Mouse (Mus musculus): ENCODE data around the gene Pik3c2b. TPM values are rescaled to one million over a fixed set of nuclear protein-coding genes. Genes with fewer than 3 reads are reported as not detected.

Pik3c2b gene
- total RNA-seq, 1 experiment = 3.1 TPM

- H3K4me3 ChIP-seq (ENCODE audit: insufficient read depth in 1 of 2, low read depth in 1 of 2, low read length in 2 of 2, poor library complexity in 1 of 2, severe bottlenecking in 1 of 2) = no peak overlapping the region
- peaks cover 9 to 28% of the 10 kb centered on the region in 2 experiments for H3K4me1 ChIP-seq (ENCODE audit: control insufficient read depth in 2 of 2, insufficient read depth in 2 of 2, low read length in 2 of 2, poor library complexity in 1 of 2)
- H3K27ac ChIP-seq (ENCODE audit: insufficient read depth, low read depth, low read length, poor library complexity, severe bottlenecking) = peak overlapping the region; percentile 74; the same call in 1 of the 2 replicates
- H3K36me3 ChIP-seq (ENCODE audit: control insufficient read depth, insufficient read depth, low read length, poor library complexity, severe bottlenecking) = no peaks in the 10 kb centered on the region
- DNase-seq (ENCODE audit: low read depth, low spot score) = peak; percentile 53
- in situ Hi-C loops (cut with MboI; ENCODE audit: low sequenced_read_pairs in 2 of 2, unreplicated experiment in 2 of 2) = loop anchor here (25.0 kb wide), 1 partner anchor 89 kb away; the partner anchor contains the start of genes Mdm4 (in 2 of the 2) and Pik3c2b (in 2 of the 2)
- peak overlapping the region; percentile 1; the same call in 1 of the 2 replicates for H3K9ac ChIP-seq (ENCODE audit: insufficient read depth, low read depth, low read length, poor library complexity, severe bottlenecking)
- TF ChIP-seq ZC3H11A (IDR thresholded peaks at IDR 0.05; ENCODE audit: borderline replicate concordance, low read depth, low read length) = no peak; the same call in 1 of the 2 replicates
- no peak for TF ChIP-seq CHD2 (IDR thresholded peaks at IDR 0.05; ENCODE audit: low read depth, low read length)
- no peak for TF ChIP-seq MAFK (IDR thresholded peaks at IDR 0.05; ENCODE audit: insufficient read depth, low read depth, low read length)
- no peak for TF ChIP-seq HCFC1 (IDR thresholded peaks at IDR 0.05; ENCODE audit: borderline replicate concordance, insufficient read depth, low read length)
- no peak for TF ChIP-seq ZNF384 (IDR thresholded peaks at IDR 0.05; ENCODE audit: low read depth, low read length)
- no peaks in the 10 kb centered on the region for H3K9me3 ChIP-seq (ENCODE audit: control insufficient read depth, insufficient read depth, low read depth, low read length)
Measured at GRCm38 (mm10) chr1:133125640-133126364, 80.3 kb downstream of the Pik3c2b start.

GRCm38 (mm10) chr1:133126365-133126740 is 80.9 kb downstream of the Pik3c2b start:
- no peak for TF ChIP-seq ZC3H11A (IDR thresholded peaks at IDR 0.05; ENCODE audit: borderline replicate concordance, low read depth, low read length)
- no peak for TF ChIP-seq HCFC1 (IDR thresholded peaks at IDR 0.05; ENCODE audit: borderline replicate concordance, insufficient read depth, low read length)
- no peak for TF ChIP-seq MAFK (IDR thresholded peaks at IDR 0.05; ENCODE audit: insufficient read depth, low read depth, low read length)
- TF ChIP-seq ZNF384 (IDR thresholded peaks at IDR 0.05; ENCODE audit: low read depth, low read length) = no peak

GRCm38 (mm10) chr1:133127328-133127727 is 81.9 kb downstream of the Pik3c2b start:
- peak overlapping the region; percentile 60 for H3K9ac ChIP-seq (ENCODE audit: insufficient read depth, low read depth, low read length, poor library complexity, severe bottlenecking)
- no peak overlapping the region for H3K4me3 ChIP-seq (ENCODE audit: insufficient read depth in 1 of 2, low read depth in 1 of 2, low read length in 2 of 2, poor library complexity in 1 of 2, severe bottlenecking in 1 of 2)
- peaks cover 1% of the 10 kb centered on the region for H3K36me3 ChIP-seq (ENCODE audit: control insufficient read depth, insufficient read depth, low read length, poor library complexity, severe bottlenecking)
- TF ChIP-seq ZNF384 (IDR thresholded peaks at IDR 0.05; ENCODE audit: low read depth, low read length) (no peak), HCFC1 (IDR thresholded peaks at IDR 0.05; ENCODE audit: borderline replicate concordance, insufficient read depth, low read length) (no peak), CHD2 (IDR thresholded peaks at IDR 0.05; ENCODE audit: low read depth, low read length) (no peak), ZC3H11A (IDR thresholded peaks at IDR 0.05; ENCODE audit: borderline replicate concordance, low read depth, low read length) (no peak), MAFK (IDR thresholded peaks at IDR 0.05; ENCODE audit: insufficient read depth, low read depth, low read length) (no peak)
- H3K27ac ChIP-seq (ENCODE audit: insufficient read depth, low read depth, low read length, poor library complexity, severe bottlenecking) = peak overlapping the region; percentile 34; the same call in 1 of the 2 replicates
- DNase-seq (ENCODE audit: low read depth, low spot score) = no peak
- in situ Hi-C loops (cut with MboI; ENCODE audit: low sequenced_read_pairs in 2 of 2, unreplicated experiment in 2 of 2) = loop anchor here (25.0 kb wide), 1 partner anchor 90 kb away; the partner anchor contains the start of genes Mdm4 (in 2 of the 2) and Pik3c2b (in 2 of the 2)
- H3K4me1 ChIP-seq (ENCODE audit: control insufficient read depth in 2 of 2, insufficient read depth in 2 of 2, low read length in 2 of 2, poor library complexity in 1 of 2) = peaks cover 9 to 28% of the 10 kb centered on the region in 2 experiments
- H3K9me3 ChIP-seq (ENCODE audit: control insufficient read depth, insufficient read depth, low read depth, low read length) = no peaks in the 10 kb centered on the region

More at GRCm38 (mm10) chr1:133126365-133126740, 80.9 kb downstream of the Pik3c2b start:
- Histone ChIP-seq H3K36me3 (ENCODE audit: control insufficient read depth, insufficient read depth, low read length, poor library complexity, severe bottlenecking) (no peaks in the 10 kb centered on the region), H3K27ac (ENCODE audit: insufficient read depth, low read depth, low read length, poor library complexity, severe bottlenecking) (peak overlapping the region; percentile 74), H3K9me3 (ENCODE audit: control insufficient read depth, insufficient read depth, low read depth, low read length) (no peaks in the 10 kb centered on the region), H3K9ac (ENCODE audit: insufficient read depth, low read depth, low read length, poor library complexity, severe bottlenecking) (peak overlapping the region; percentile 23; the same call in 1 of the 2 replicates), H3K4me1 (ENCODE audit: control insufficient read depth in 2 of 2, insufficient read depth in 2 of 2, low read length in 2 of 2, poor library complexity in 1 of 2) (peaks cover 9 to 28% of the 10 kb centered on the region in 2 experiments), H3K4me3 (ENCODE audit: insufficient read depth in 1 of 2, low read depth in 1 of 2, low read length in 2 of 2, poor library complexity in 1 of 2, severe bottlenecking in 1 of 2) (no peak overlapping the region)
- in situ Hi-C loops (cut with MboI; ENCODE audit: low sequenced_read_pairs in 2 of 2, unreplicated experiment in 2 of 2) = loop anchor here (25.0 kb wide), 1 partner anchor 89 kb away; the partner anchor contains the start of genes Mdm4 (in 2 of the 2) and Pik3c2b (in 2 of the 2)
- no peak for DNase-seq (ENCODE audit: low read depth, low spot score)

GRCm38 (mm10) chr1:133129471-133130221 is 84.2 kb downstream of the Pik3c2b start:
- TF ChIP-seq MAFK (IDR thresholded peaks at IDR 0.05; ENCODE audit: insufficient read depth, low read depth, low read length) (no peak), ZC3H11A (IDR thresholded peaks at IDR 0.05; ENCODE audit: borderline replicate concordance, low read depth, low read length) (no peak), HCFC1 (IDR thresholded peaks at IDR 0.05; ENCODE audit: borderline replicate concordance, insufficient read depth, low read length) (no peak), ZNF384 (IDR thresholded peaks at IDR 0.05; ENCODE audit: low read depth, low read length) (no peak), CHD2 (IDR thresholded peaks at IDR 0.05; ENCODE audit: low read depth, low read length) (no peak)
- Histone ChIP-seq H3K36me3 (ENCODE audit: control insufficient read depth, insufficient read depth, low read length, poor library complexity, severe bottlenecking) (peaks cover 20% of the 10 kb centered on the region), H3K4me1 (ENCODE audit: control insufficient read depth in 2 of 2, insufficient read depth in 2 of 2, low read length in 2 of 2, poor library complexity in 1 of 2) (peaks cover 7 to 28% of the 10 kb centered on the region in 2 experiments), H3K27ac (ENCODE audit: insufficient read depth, low read depth, low read length, poor library complexity, severe bottlenecking) (peak overlapping the region; percentile 89), H3K9me3 (ENCODE audit: control insufficient read depth, insufficient read depth, low read depth, low read length) (no peaks in the 10 kb centered on the region), H3K9ac (ENCODE audit: insufficient read depth, low read depth, low read length, poor library complexity, severe bottlenecking) (peak overlapping the region; percentile 59; the same call in 1 of the 2 replicates), H3K4me3 (ENCODE audit: insufficient read depth in 1 of 2, low read depth in 1 of 2, low read length in 2 of 2, poor library complexity in 1 of 2, severe bottlenecking in 1 of 2) (peak overlapping the region; percentile 37 to 96)
- in situ Hi-C loops (cut with MboI; ENCODE audit: low sequenced_read_pairs in 2 of 2, unreplicated experiment in 2 of 2) = loop anchor here (25.0 kb wide), 1 partner anchor 92 kb away; the partner anchor contains the start of genes Mdm4 (in 2 of the 2) and Pik3c2b (in 2 of the 2)
- peak; percentile 24 for DNase-seq (ENCODE audit: low read depth, low spot score)
